Mouse (Mus musculus): ENCODE measurements around the gene Nrn1l.

DNA sequence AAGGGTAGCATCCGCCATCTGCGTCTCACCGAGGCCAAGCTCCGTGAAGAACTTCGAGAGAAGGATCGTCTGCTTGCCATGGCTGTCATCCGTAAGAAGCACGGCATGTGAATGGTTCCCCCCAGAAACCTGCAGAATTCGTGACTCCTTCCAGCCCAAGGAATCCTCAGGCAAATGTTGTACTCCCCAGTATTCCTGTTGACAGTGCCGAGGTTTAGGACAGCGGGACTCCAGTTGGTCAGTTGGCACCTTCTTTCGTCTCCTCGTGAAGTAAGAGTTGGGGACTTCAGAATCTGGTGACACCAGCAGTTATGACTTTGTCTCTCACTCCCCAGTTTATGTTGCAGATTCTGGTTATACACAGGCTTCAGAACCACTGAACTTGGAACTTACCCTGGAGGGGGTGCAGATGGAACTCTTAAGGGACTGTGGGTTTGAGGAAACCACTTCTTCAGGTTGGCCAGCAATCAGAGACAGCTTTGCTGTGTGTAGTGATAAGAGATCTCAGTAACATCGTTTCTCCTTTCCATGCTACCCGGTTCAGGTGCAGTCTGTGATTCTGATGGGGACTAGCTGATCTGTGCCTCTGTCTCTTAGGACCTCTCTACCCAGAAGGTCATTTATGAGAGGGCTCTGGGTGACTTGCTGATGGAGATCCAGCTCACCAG, 37.1 kb upstream of the Nrn1l start:
- TF ChIP-seq CTCF (conservative IDR thresholded peaks at IDR 0.05; ENCODE audit: low read length): no peak
- no peak for TF ChIP-seq POU5F1 (IDR thresholded peaks at IDR 0.05; ENCODE audit: borderline replicate concordance, low read length)

Measured in E14TG2a.4 (cell line).